Mouse (Mus musculus): ENCODE measurements at regions not wholly inside any gene's neighbourhood (a gene's known extent, or its start where the extent isn't known, plus 50 kb on each side); places are given as distances from the start of the nearest gene placed in this dataset.
"Not testable (repeated sequence)": the region's sequence is repeated elsewhere in the genome, so short reads cannot be mapped to it uniquely, and the experiment has no call there.

DNA sequence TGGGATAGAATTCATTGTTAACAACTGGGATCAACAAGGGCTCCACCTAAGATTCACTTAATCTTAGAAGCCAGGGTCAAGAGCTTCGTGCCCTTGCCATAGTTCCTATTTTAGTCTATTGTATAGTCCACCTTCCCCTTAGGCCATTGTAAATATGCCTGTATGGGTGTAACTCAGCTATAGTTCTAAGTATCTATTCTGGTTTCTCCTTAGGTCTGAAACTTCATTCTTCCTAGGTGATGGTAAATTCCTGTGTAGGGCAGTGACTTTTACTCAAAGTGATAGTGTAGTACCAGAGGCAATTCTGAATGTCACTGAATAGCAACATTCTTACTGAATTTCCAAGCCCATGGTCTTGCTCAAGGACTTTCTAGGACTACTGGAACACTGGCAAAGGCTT is 989.4 kb downstream of the Ankrd7 start:
- intact Hi-C loops (cut with DNase I); DNase-seq (ENCODE audit: low spot score in 2 of 2): not testable (repeated sequence)

DNA sequence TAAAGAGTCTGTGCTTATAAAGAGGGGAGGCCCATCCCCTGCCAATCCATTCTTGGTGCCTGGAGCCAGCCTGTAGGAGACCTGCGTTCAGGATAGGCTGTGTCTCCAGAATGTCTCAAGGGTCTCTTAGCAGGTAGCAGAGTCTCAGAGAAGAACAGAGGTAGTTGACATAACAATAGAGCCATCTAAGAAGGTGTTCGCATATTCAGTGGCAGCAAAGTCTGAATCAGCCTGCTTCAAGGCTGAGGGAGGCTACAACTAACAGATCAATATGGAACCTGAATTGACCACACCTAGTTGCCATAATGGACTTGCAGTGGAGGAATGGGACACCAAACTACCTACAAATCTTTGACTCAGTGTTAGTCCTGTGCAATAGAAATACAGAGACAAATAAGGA is 998.0 kb downstream of the Ankrd7 start:
- intact Hi-C loops (cut with DNase I): no loop called here
- no peak for DNase-seq (ENCODE audit: low spot score in 2 of 2)

DNA sequence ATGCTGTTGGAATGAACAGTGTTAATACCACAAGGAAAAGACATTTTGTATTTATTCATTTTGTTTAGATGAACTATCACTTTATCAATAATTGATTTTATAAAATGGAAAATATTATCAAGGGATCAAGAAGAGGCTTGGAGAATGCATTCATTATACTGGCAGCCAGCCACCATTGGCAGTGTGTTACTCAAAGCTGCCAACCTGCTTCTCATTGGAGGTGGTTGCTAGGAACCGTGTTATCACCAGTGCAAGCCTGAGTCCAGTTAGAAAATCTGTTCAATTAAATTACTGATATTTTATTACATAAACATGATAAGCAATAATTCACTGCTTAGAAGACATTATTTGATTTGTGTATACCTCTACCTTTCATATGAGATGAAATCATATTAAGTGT is 1003.6 kb downstream of the Ankrd7 start:
- DNase-seq (ENCODE audit: low spot score in 2 of 2): no peak
- intact Hi-C loops (cut with DNase I): no loop called here

DNA sequence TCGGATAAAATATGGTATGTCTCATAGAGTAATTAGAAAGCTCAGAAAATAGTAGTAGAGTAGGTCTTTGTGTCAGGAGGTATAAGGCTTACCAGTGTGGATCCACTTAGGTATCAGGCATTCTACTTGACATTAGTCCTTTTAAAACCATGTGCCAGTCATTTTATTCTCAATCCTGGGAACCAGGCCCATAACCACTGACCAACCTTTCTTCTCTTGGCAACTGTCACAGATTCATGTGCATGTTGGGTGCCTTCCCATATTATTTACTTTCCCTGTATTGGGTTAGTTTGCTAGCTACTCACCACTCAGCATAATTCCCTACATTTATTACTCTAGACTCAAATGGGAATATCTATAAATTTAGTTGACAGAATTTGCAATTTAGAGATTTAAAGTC is 1045.1 kb downstream of the Ankrd7 start:
- DNase-seq (ENCODE audit: low spot score in 2 of 2): no peak
- intact Hi-C loops (cut with DNase I): no loop called here

DNA sequence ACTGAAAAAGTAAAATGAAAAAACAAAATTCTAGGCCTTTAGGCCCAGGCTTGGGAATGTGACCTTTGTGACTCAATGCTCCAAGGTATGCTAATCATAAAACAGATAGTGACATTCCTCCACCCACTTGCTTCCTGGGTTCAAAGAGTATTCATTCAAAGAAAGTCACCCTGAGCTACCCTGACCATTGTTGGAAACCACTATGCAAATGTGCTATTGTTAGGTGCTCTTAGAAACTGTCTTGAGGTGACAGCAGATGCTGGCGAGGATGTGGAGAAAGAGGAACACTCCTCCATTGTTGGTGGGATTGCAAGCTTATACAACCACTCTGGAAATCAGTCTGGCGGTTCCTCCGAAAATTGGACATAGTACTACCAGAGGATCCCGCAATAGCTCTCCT is 1075.7 kb downstream of the Ankrd7 start:
- DNase-seq (ENCODE audit: low spot score in 2 of 2); intact Hi-C loops (cut with DNase I): not testable (repeated sequence)

DNA sequence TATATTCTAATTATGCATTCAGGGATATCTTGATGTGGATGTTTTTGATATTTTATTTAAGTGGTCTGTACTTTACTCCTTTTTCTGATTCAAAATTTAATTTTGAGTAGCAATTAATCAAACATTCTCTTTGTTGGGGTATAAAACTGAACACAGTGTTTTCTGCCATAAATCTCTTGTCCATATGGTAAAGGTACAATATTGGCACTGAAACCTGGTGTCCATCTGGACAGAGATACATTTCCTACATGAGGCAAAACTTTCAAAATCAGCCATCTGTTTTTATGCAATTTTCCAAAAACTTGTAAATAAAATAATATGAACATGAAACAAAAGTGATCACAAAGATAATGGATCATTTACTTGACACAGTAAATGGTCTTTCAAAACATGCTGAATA is 1078.2 kb downstream of the Ankrd7 start:
- no peak for DNase-seq (ENCODE audit: low spot score in 2 of 2)

DNA sequence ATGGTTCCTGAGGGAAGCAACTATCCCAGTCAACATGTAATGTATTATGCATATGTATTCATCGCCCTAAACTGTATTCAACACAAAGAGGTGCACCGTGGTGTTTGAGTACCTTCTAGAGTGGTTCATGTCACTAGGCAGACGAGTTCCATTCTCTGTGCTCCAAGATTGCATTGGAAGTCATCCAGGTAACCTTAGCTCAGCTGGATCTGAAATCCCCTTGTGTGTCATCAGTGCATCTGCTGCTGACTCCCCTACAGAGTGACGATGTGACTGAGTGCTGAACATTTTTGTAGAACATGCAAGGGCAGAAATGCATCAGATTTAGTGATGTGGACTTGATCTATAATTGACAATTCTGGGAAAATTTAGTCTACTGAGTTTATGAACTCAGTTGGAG is 1079.6 kb downstream of the Ankrd7 start:
- no peak for DNase-seq (ENCODE audit: low spot score in 2 of 2)
- intact Hi-C loops (cut with DNase I): no loop called here

More for the DNA sequence above, 1078.2 kb downstream of the Ankrd7 start:
- intact Hi-C loops (cut with DNase I): no loop called here

DNA sequence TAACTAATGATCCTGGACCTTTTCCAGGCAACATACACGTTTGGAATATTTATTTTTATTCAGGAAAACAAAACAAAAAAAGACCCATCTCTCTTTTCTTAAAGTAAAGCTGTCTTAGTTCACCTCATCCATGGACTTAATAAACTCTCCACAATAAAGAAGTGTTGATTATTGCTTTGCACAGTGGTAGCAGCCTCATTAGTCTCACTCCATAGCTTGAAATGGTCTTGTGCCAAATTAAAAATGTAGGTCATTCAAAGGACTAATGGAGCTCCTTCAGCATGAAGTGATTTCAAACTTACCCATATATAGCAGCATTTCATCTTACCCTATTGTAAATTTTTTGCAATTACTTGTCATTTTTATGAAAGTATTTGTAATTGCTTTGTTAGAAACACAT is 1109.8 kb downstream of the Ankrd7 start:
- intact Hi-C loops (cut with DNase I): no loop called here
- DNase-seq (ENCODE audit: low spot score in 2 of 2): no peak

DNA sequence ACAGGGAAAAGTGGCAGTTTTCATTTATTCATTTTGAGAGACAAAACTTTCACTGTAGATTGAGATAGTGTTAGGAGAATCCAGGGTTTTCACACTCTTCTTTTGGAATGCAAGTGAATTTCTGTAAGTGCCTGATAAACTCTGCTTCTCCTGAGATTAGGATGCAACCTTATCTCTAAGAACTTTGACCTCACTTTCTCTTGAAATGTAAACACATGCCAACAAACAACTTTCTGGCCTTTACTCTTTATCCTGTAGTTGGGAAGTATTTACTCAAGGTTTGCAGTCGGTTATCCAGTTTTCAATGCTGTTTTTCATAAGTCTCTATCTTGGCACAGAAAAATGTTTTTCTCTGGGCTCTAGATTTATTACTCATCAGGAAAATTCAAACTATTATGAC is 1125.7 kb downstream of the Ankrd7 start:
- intact Hi-C loops (cut with DNase I): no loop called here
- no peak for DNase-seq (ENCODE audit: low spot score in 2 of 2)

DNA sequence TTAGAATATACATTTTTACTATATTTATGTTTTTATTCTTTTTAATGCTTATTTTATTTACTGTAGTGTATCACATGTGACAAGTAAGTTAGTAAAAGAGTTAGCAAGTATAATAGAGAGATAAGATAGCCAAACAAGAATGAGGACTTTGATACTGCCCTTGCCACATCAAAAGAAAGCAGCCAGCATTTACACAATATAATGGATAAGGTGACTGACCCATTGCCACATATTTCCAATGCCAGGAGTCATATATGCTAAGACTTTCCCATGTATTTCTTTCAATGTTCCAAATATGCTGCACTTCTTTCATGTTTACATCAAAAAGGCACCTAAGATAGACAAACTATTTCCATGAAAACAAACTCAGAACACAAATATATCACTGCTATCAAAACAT is 1162.3 kb downstream of the Ankrd7 start:
- no peak for DNase-seq (ENCODE audit: low spot score in 2 of 2)
- intact Hi-C loops (cut with DNase I): no loop called here

DNA sequence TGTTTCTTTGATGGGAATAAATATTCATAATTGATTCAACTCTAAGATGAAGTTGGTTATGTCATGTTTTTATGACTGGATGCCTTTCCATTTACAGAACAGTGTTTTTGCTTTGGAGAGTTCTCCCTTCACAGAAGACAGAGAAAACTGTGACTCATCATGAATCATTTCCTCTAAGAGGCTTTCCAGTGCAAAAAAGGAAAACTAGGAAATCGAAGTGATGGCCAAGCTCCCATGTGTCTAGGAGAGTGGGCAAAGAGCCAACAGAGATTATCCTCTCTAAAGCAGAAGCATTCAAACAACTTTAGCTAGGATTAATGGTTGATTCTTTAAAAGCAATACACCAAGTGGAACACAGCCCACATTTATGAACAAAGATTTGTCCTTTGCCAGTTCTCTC is 1171.7 kb downstream of the Ankrd7 start:
- intact Hi-C loops (cut with DNase I): no loop called here
- DNase-seq (ENCODE audit: low spot score in 2 of 2): peak; percentile 58 to 62

DNA sequence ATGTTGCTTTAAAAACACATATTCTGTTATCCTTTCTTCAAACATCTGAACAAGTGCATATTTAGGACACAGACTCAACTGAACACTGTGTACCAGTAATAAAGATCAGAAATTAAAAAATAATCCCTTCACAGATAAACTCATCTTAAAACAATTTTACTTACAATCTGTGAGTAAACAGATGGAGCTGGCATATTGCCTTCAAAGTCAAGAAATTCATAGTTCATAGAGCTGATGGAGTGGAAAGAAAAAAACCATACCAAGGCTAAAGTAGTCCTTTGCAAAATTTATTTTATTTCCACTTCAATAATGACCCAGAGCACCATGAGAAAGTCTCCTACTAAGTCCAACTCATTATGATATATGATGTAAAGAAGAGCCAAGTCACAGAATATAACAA is 1136.6 kb upstream of the Kcnd2 start:
- no peak for DNase-seq (ENCODE audit: low spot score in 2 of 2)
- intact Hi-C loops (cut with DNase I): no loop called here

DNA sequence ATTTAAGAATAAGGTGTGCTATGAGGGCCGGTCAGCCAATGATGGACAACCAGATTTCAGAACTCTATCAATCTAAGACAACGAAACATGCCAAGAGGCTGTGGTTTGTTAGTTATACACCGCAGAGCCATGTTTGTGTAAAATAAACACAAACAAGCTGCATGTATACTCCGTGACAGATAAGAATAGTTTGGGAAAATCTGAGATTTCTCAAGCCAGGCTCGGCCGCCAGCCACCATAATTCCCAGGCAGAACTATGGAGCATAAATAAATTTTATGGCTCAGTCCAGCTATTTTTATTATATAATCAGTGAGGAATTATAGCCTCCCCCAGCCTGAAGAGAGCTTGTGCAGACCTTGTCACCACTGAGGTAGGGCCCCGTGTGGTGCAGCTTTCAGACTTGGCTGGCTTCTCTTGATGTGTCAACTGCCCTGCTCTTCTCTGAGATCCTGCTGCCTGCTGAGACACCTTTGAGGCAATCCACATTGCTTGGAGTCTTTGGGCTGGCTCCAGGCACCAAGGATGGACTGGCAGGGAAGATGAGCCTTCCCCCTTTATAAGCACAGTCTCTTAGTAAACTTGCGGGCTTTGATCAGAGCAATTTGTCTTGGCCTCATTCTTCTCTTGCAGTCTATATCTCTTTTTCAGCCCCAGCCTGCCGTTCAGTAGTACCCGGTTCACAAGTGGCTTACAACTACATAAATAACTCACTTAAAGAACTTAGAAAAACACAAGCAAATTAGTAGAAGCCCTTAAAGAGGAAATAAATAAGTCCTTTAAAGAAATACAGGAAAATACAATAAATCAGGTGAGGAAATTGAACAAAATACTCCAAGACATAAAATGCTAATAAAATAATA is 1123.0 kb upstream of the Kcnd2 start:
- no peak for DNase-seq (ENCODE audit: low spot score in 2 of 2)

DNA sequence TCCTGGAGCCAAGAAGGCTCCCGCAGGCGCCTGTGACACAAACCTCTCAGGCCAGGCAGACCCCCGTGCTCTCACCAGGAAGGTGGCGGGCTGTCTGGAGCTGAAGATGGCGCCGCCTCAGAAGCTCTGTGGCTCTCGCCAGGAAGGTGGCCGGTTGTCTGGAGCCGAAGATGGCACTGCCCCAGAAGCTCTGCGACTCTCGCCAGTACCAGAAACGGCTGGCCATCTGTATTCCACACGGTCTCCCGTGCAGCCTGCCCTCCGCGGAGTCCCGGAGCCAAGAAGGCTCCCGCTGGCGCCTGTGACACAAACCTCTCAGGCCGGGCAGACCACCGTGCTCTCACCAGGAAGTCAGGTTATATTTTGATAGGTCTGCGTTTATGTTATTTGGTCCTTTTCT is 1081.3 kb upstream of the Kcnd2 start:
- DNase-seq (ENCODE audit: low spot score in 2 of 2); intact Hi-C loops (cut with DNase I): not testable (repeated sequence)

More for the DNA sequence above, 1123.0 kb upstream of the Kcnd2 start:
- intact Hi-C loops (cut with DNase I): no loop called here

DNA sequence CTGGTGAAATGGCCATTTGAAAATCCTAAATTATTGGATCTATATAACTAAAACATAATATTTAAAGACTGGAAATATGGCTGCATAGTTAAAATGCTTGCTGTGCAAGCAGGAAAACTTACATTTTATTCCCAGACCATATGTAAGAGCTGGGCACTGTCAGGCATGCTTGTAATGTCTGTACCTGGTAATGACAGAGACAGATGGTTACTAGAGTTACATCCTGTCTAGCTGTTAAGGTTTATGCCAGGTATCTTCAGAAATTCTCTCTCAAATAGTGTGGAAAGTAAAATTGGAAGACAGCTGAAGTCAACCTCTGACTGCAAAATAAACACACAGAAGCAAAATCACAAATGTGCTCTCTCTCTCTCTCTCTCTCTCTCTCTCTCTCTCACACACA is 1077.8 kb upstream of the Kcnd2 start:
- intact Hi-C loops (cut with DNase I): no loop called here
- DNase-seq (ENCODE audit: low spot score in 2 of 2): no peak
